Mouse (Mus musculus) MEL (cell line): ENCODE data around the gene Tedc1. TPM values are rescaled to one million over a fixed set of nuclear protein-coding genes. Genes with fewer than 3 reads are reported as not detected.

Source experiments
- DNase-seq: peaks from one replicate; pipeline ENCODE4 v3.0.0; 2011; ENCODE audit warnings: low read depth, low spot score
- H3K27ac ChIP-seq: 2 replicates; pipeline ENCODE4 v1.5.1; 2012; ENCODE audit warnings: low read depth, mild to moderate bottlenecking, control low read depth, low read length, moderate library complexity; ENCODE audit not compliant: control insufficient read depth
- H3K27me3 ChIP-seq, 2 experiments: fragments of 150-350 bp in 1 of 2; sonication (generic) in 1 of 2; 2 replicates each; pipeline ENCODE4 v1.6.1; 2012; ENCODE audit warnings: low read length in 2 of 2, mild to moderate bottlenecking in 2 of 2, improper control_type of control experiment in 1 of 2, moderate library complexity in 1 of 2; ENCODE audit not compliant: insufficient read depth in 2 of 2, control insufficient read depth in 1 of 2
- H3K36me3 ChIP-seq, 2 experiments: 2 replicates each; pipeline ENCODE4 v1.6.1; 2012 to 2014; ENCODE audit warnings: low read length in 2 of 2, improper control_type of control experiment in 1 of 2, inconsistent platforms in 1 of 2, mild to moderate bottlenecking in 1 of 2; ENCODE audit not compliant: insufficient read depth in 2 of 2, control insufficient read depth in 1 of 2
- H3K4me1 ChIP-seq, 2 experiments: fragments of 150-350 bp in 1 of 2; sonication (generic) in 1 of 2; 2 replicates each; pipeline ENCODE4 v1.6.1; 2012; ENCODE audit warnings: low read length in 2 of 2, improper control_type of control experiment in 1 of 2, mild to moderate bottlenecking in 1 of 2; ENCODE audit not compliant: insufficient read depth in 2 of 2, control insufficient read depth in 1 of 2
- H3K4me3 ChIP-seq, 2 experiments: fragments of 150-350 bp in 1 of 2; sonication (generic) in 1 of 2; 2 replicates each; pipeline ENCODE4 v1.5.1; 2012; ENCODE audit warnings: low read depth in 2 of 2, low read length in 2 of 2, mild to moderate bottlenecking in 2 of 2, moderate library complexity in 2 of 2, control low read depth in 1 of 2, improper control_type of control experiment in 1 of 2; ENCODE audit not compliant: control insufficient read depth in 1 of 2, insufficient read depth in 1 of 2
- H3K79me2 ChIP-seq: 2 replicates; pipeline ENCODE4 v1.6.1; 2012; ENCODE audit warnings: mild to moderate bottlenecking, low read length, moderate library complexity; ENCODE audit not compliant: control insufficient read depth, poor library complexity, insufficient read depth
- H3K9ac ChIP-seq: 2 replicates; pipeline ENCODE4 v1.6.1; 2012; ENCODE audit warnings: low read depth, mild to moderate bottlenecking, control low read depth, low read length, moderate library complexity; ENCODE audit not compliant: control insufficient read depth, poor library complexity, severe bottlenecking
- H3K9me3 ChIP-seq: fragments of 150-350 bp; sonication (generic); replicated peaks from 2 replicates; pipeline ENCODE4 v1.6.1; 2012; ENCODE audit warnings: mild to moderate bottlenecking, low read length, improper control_type of control experiment, moderate library complexity; ENCODE audit not compliant: insufficient read depth
- CHD2 ChIP-seq: IDR thresholded peaks from 2 replicates; pipeline ENCODE4 v1.6.1; 2011; ENCODE audit warnings: low read length, improper control_type of control experiment
- E2F4 ChIP-seq: IDR thresholded peaks from 2 replicates; pipeline ENCODE4 v1.6.1; 2011; ENCODE audit warnings: low read depth, low read length, improper control_type of control experiment, borderline replicate concordance
- EP300 ChIP-seq, 2 experiments: IDR thresholded peaks; 2 replicates each; pipeline ENCODE4 v1.6.1; 2011; ENCODE audit warnings: improper control_type of control experiment in 2 of 2, low read length in 2 of 2, low read depth in 1 of 2, mild to moderate bottlenecking in 1 of 2
- ETS1 ChIP-seq: IDR thresholded peaks from 2 replicates; pipeline ENCODE4 v1.6.1; 2012; ENCODE audit warnings: low read depth, mild to moderate bottlenecking, inconsistent platforms, low read length, improper control_type of control experiment, moderate library complexity
- GABPA ChIP-seq: IDR thresholded peaks from 2 replicates; pipeline ENCODE4 v1.6.1; 2012; ENCODE audit warnings: low read depth, mild to moderate bottlenecking, inconsistent platforms, low read length, improper control_type of control experiment, moderate library complexity
- GATA1 ChIP-seq: IDR thresholded peaks from 2 replicates; pipeline ENCODE4 v1.6.1; 2011; ENCODE audit warnings: low read depth, low read length, improper control_type of control experiment
- MAFK ChIP-seq: IDR thresholded peaks from 2 replicates; pipeline ENCODE4 v1.6.1; 2011; ENCODE audit warnings: low read depth, mild to moderate bottlenecking, low read length, improper control_type of control experiment, borderline replicate concordance
- MAX ChIP-seq: IDR thresholded peaks from 2 replicates; pipeline ENCODE4 v1.6.1; 2011; ENCODE audit warnings: low read length, improper control_type of control experiment
- MEF2A ChIP-seq: IDR thresholded peaks from 2 replicates; pipeline ENCODE4 v1.6.1; 2014; ENCODE audit warnings: low read depth, mild to moderate bottlenecking, inconsistent platforms, low read length, improper control_type of control experiment; ENCODE audit not compliant: poor library complexity, insufficient replicate concordance, severe bottlenecking; ENCODE audit errors: extremely low read depth
- MXI1 ChIP-seq: IDR thresholded peaks from 2 replicates; pipeline ENCODE4 v1.6.1; 2011; ENCODE audit warnings: mild to moderate bottlenecking, low read depth, low read length, improper control_type of control experiment
- MYC ChIP-seq: IDR thresholded peaks from 2 replicates; pipeline ENCODE4 v1.6.1; 2011; ENCODE audit warnings: low read depth, mild to moderate bottlenecking, low read length, improper control_type of control experiment, moderate library complexity
- NRF1 ChIP-seq: IDR thresholded peaks from 2 replicates; pipeline ENCODE4 v1.6.1; 2014; ENCODE audit warnings: low read depth, mild to moderate bottlenecking, inconsistent platforms, low read length, improper control_type of control experiment, moderate library complexity; ENCODE audit not compliant: poor library complexity, insufficient read depth, severe bottlenecking
- POLR2A ChIP-seq, 2 experiments: IDR thresholded peaks; 2 replicates each; pipeline ENCODE4 v1.6.1; 2011 to 2012; ENCODE audit warnings: low read length in 2 of 2, mild to moderate bottlenecking in 2 of 2, control low read depth in 1 of 2, improper control_type of control experiment in 1 of 2, low read depth in 1 of 2, moderate library complexity in 1 of 2; ENCODE audit not compliant: control insufficient read depth in 1 of 2, insufficient read depth in 1 of 2, poor library complexity in 1 of 2
- POLR2AphosphoS5 ChIP-seq: IDR thresholded peaks from 2 replicates; pipeline ENCODE4 v1.6.1; 2012; ENCODE audit warnings: low read depth, borderline replicate concordance, mild to moderate bottlenecking, inconsistent platforms, low read length, moderate library complexity, mixed read lengths
- RCOR1 ChIP-seq: IDR thresholded peaks from 2 replicates; pipeline ENCODE4 v1.6.1; 2012; ENCODE audit warnings: low read depth, mild to moderate bottlenecking, inconsistent platforms, low read length, improper control_type of control experiment
- SIN3A ChIP-seq: IDR thresholded peaks from 2 replicates; pipeline ENCODE4 v1.6.1; 2012; ENCODE audit warnings: low read length, improper control_type of control experiment, inconsistent platforms
- SMC3 ChIP-seq: IDR thresholded peaks from 2 replicates; pipeline ENCODE4 v1.6.1; 2011; ENCODE audit warnings: low read depth, low read length, improper control_type of control experiment
- TBP ChIP-seq: IDR thresholded peaks from 2 replicates; pipeline ENCODE4 v1.8.0; 2011; ENCODE audit warnings: low read depth, low read length, improper control_type of control experiment
- TCF12 ChIP-seq: IDR thresholded peaks from 2 replicates; pipeline ENCODE4 v1.6.1; 2014; ENCODE audit warnings: low read depth, mild to moderate bottlenecking, inconsistent platforms, low read length, improper control_type of control experiment, moderate library complexity
- UBTF ChIP-seq: IDR thresholded peaks from 2 replicates; pipeline ENCODE4 v1.6.1; 2012; ENCODE audit warnings: low read depth, mild to moderate bottlenecking, inconsistent platforms, low read length, improper control_type of control experiment, moderate library complexity, borderline replicate concordance; ENCODE audit not compliant: insufficient read depth
- ZC3H11A ChIP-seq: IDR thresholded peaks from 2 replicates; pipeline ENCODE4 v1.6.1; 2012; ENCODE audit warnings: low read depth, mild to moderate bottlenecking, inconsistent platforms, low read length, improper control_type of control experiment
- ZMIZ1 ChIP-seq: IDR thresholded peaks from 2 replicates; pipeline ENCODE4 v1.6.1; 2012; ENCODE audit warnings: low read depth, mild to moderate bottlenecking, inconsistent platforms, low read length, improper control_type of control experiment, moderate library complexity
- ZNF384 ChIP-seq: IDR thresholded peaks from 2 replicates; pipeline ENCODE4 v1.6.1; 2012; ENCODE audit warnings: low read depth, mild to moderate bottlenecking, inconsistent platforms, low read length, improper control_type of control experiment
- polyA plus RNA-seq, 2 experiments: library from polyadenylated mRNA; stranded (reverse) in 1 of 2; unstranded in 1 of 2; fragments of >175 nt in 1 of 2; fragments of >200 nt in 1 of 2; gene quantifications; 2 replicates each; pipeline versions ENCODE4 v1.2.1 to v1.2.4; 2012; ENCODE audit warnings: low replicate concordance in 2 of 2, low read depth in 1 of 2; ENCODE audit not compliant: insufficient read length in 2 of 2, insufficient read depth in 1 of 2, missing spikeins in 1 of 2
- total RNA-seq: library from RNA; depleted of rRNA; stranded (reverse); fragments of 300-350 nt; gene quantifications from 2 replicates; pipeline ENCODE4 v1.2.3, GENCODE M21; 2012

Tedc1 gene
- total and polyA plus RNA-seq, 3 experiments: 50.7 to 74.7 TPM; not detected in 1

GRCm38 (mm10) chr12:113181020-113181419 is 24.8 kb downstream of the Tedc1 start:
- H3K4me3 ChIP-seq: no peak overlapping the region
- no peaks in the 10 kb centered on the region; a peak in 1 of 4 replicates for H3K4me1 ChIP-seq
- TF ChIP-seq MXI1 (no peak), EP300 (IDR thresholded peaks at IDR 0.05; ENCODE audit: low read depth in 1 of 2, low read length in 2 of 2) (no peak), MAFK (no peak), TCF12 (no peak), TBP (no peak), ZC3H11A (no peak), ZNF384 (peak; percentile 63; the same call in 1 of the 2 replicates), GABPA (no peak)
- H3K9me3 ChIP-seq: no peaks in the 10 kb centered on the region
- no peaks in the 10 kb centered on the region for H3K36me3 ChIP-seq
- no peak overlapping the region for H3K9ac ChIP-seq
- no peak for DNase-seq
- peaks cover 8 to 10% of the 10 kb centered on the region in 2 experiments for H3K27me3 ChIP-seq
- H3K79me2 ChIP-seq: no peaks in the 10 kb centered on the region; the same call in 1 of the 2 replicates
- no peak overlapping the region for H3K27ac ChIP-seq

GRCm38 (mm10) chr12:113184945-113185344 is 28.7 kb downstream of the Tedc1 start:
- DNase-seq: no peak
- no peak overlapping the region for H3K9ac ChIP-seq
- H3K4me3 ChIP-seq: no peak overlapping the region
- no peak for TF ChIP-seq ZNF384
- 0 out of 2 replicates have a peak, but pooled peaks have one; percentile 4 for TF ChIP-seq UBTF
- TF ChIP-seq, all 39 proteins: peak for 1
- peaks cover 0 to 5% of the 10 kb centered on the region in 2 experiments; a peak in 2 of 4 replicates for H3K4me1 ChIP-seq
- H3K79me2 ChIP-seq: no peaks in the 10 kb centered on the region; the same call in 1 of the 2 replicates
- peaks cover 8 to 10% of the 10 kb centered on the region in 2 experiments for H3K27me3 ChIP-seq
- peaks cover 0 to 3% of the 10 kb centered on the region in 2 experiments; a peak in 1 of 4 replicates for H3K36me3 ChIP-seq
- H3K9me3 ChIP-seq: no peaks in the 10 kb centered on the region
- H3K27ac ChIP-seq: no peak overlapping the region

DNA sequence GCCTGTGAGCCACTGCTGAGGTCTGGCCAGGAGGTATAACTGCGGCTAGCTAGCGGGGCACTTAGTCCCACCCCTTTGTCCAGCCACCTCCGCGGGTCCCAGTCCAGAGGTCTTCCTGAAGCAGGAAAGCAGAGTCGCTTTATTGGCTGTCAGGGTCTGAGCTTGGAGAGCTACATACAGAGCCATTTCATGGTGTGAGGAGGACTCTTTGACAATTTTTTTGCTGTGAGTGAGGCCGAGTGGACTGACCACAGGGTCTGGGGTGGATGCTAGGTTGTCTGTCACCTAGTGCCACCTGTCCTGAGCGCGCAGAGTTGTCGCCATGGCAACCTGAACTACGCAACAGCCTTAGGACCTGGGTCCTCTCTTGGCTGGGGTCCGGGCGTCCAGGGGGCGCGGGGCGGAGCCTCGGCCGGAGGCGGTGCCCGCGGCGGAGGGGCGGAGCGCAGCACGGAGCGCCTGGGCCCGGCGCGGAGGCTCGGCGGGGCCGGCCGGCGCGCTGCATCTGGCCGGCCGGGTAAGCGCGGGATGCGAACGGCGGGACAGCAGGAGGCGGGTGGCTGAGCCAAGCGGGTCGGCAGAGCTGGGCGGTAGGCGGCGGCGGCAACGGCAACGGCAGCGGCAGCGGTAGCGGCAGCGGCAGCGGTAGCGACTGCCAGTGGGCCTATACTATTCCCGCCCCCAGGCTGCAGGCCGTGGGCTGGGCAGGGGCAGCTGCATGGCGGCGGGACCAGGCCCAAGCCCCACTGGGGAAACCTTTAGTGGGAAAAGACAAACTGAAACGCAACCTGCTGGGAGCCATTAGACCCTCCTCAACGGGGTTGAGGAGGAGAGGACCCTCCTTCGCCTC is 29.4 kb downstream of the Tedc1 start, which contains the start of gene Tmem121:
Tmem121 (plus strand) TSS at position 489 of the 850 bp plus-strand sequence.
- Histone ChIP-seq H3K79me2 (no peaks in the 10 kb centered on the region; the same call in 1 of the 2 replicates), H3K9ac (peak within 1 kb of the TSS; percentile 70), H3K27me3 (peaks cover 8 to 10% of the 10 kb centered on the region in 2 experiments), H3K36me3 (peaks cover 0 to 3% of the 10 kb centered on the region in 2 experiments; a peak in 1 of 4 replicates), H3K4me1 (peaks cover 0 to 5% of the 10 kb centered on the region in 2 experiments; a peak in 2 of 4 replicates), H3K4me3 (peak within 1 kb of the TSS; percentile 49 to 71), H3K27ac (no peak within 1 kb of the TSS), H3K9me3 (no peaks in the 10 kb centered on the region)
- peak; percentile 61 for DNase-seq
- TF ChIP-seq POLR2A (IDR thresholded peaks at IDR 0.05; ENCODE audit: control insufficient read depth in 1 of 2, insufficient read depth in 1 of 2, low read depth in 1 of 2, low read length in 2 of 2, poor library complexity in 1 of 2): peak; percentile 39 to 83; a peak in 3 of 4 replicates
- TF ChIP-seq NRF1: no peak
- TF ChIP-seq POLR2AphosphoS5: no peak
- 0 out of 2 replicates have a peak, but pooled peaks have one; percentile 14 for TF ChIP-seq TCF12
- no peak for TF ChIP-seq ETS1
- TF ChIP-seq MAX: no peak
- TF ChIP-seq GATA1: no peak
- peak; percentile 42; the same call in 1 of the 2 replicates for TF ChIP-seq MXI1
- no peak for TF ChIP-seq MYC
- no peak for TF ChIP-seq CHD2
- no peak for TF ChIP-seq RCOR1
- no peak for TF ChIP-seq E2F4
- no peak for TF ChIP-seq MEF2A
- TF ChIP-seq ZMIZ1: no peak
- TF ChIP-seq SIN3A: no peak; the same call in 1 of the 2 replicates
- no peak for TF ChIP-seq SMC3
- peak; percentile 76; the same call in 1 of the 2 replicates for TF ChIP-seq UBTF
